Mouse (Mus musculus): Measurements from ENCODE around the gene Lrba. TPM values are rescaled to one million over a fixed set of nuclear protein-coding genes. Genes with fewer than 3 reads are reported as not detected.

Gene Lrba
- total and polyA plus RNA-seq, 2 experiments from 2014 or later: 1.6 to 18.5 TPM

DNA sequence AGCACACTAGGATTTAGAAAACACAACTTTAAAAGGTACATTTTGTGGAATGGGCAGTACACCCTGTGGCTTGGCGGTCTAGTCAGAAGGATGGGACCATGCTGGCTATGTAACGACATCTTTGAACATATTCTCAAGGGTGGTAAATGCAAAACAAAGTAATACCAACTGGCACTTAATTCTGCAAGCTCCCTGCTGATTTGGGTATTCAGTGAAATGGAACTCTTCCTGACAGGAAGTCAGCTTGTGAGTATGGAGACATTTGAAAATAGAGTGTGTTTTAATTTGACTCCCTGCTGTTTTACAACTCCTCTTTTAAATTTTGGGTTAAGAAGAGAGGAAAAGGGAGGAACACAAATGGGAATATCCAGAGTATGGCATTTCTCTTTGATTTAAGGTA lies 158.1 kb downstream of the Lrba start:
- 34% methylated on average over 2 of the region's 2 CpGs for WGBS
- no peak overlapping the region for H3K9ac ChIP-seq
- no peaks in the 10 kb centered on the region for H3K27me3 ChIP-seq (ENCODE audit: insufficient read depth, low read length)

GRCm38 (mm10) chr3:86385047-86385446 lies 160.6 kb downstream of the Lrba start:
- TF ChIP-seq CTCF (IDR thresholded peaks at IDR 0.05; ENCODE audit: low read depth): no peak
- Histone ChIP-seq H3K27ac (ENCODE audit: low read depth, low read length) (no peak overlapping the region), H3K9ac (no peak overlapping the region), H3K36me3 (ENCODE audit: insufficient read depth) (no peaks in the 10 kb centered on the region), H3K27me3 (ENCODE audit: insufficient read depth, low read length) (no peaks in the 10 kb centered on the region), H3K9me3 (ENCODE audit: low read length) (no peaks in the 10 kb centered on the region), H3K4me3 (ENCODE audit: low read depth, low read length) (no peak overlapping the region), H3K4me1 (ENCODE audit: insufficient read depth) (no peaks in the 10 kb centered on the region), H3K4me2 (ENCODE audit: low read depth) (no peak overlapping the region)
- 86% methylated on average over 1 of the region's 1 CpGs for WGBS
- no peak for ATAC-seq
- no peak for DNase-seq

More for the DNA sequence above, 158.1 kb downstream of the Lrba start:
- DNase-seq (no peak), ATAC-seq (no peak)
- Histone ChIP-seq H3K9me3 (ENCODE audit: low read length) (no peaks in the 10 kb centered on the region), H3K4me1 (ENCODE audit: insufficient read depth) (no peaks in the 10 kb centered on the region), H3K4me3 (ENCODE audit: low read depth, low read length) (no peak overlapping the region), H3K36me3 (ENCODE audit: insufficient read depth) (no peaks in the 10 kb centered on the region), H3K4me2 (ENCODE audit: low read depth) (no peak overlapping the region), H3K27ac (ENCODE audit: low read depth, low read length) (no peak overlapping the region)
- no peak for TF ChIP-seq CTCF (IDR thresholded peaks at IDR 0.05; ENCODE audit: low read depth)

GRCm38 (mm10) chr3:86386246-86386645 lies 161.8 kb downstream of the Lrba start:
- Histone ChIP-seq H3K4me3 (ENCODE audit: low read depth, low read length) (no peak overlapping the region), H3K27ac (ENCODE audit: low read depth, low read length) (no peak overlapping the region), H3K4me1 (ENCODE audit: insufficient read depth) (no peaks in the 10 kb centered on the region), H3K36me3 (ENCODE audit: insufficient read depth) (no peaks in the 10 kb centered on the region), H3K27me3 (ENCODE audit: insufficient read depth, low read length) (no peaks in the 10 kb centered on the region), H3K9ac (no peak overlapping the region), H3K9me3 (ENCODE audit: low read length) (no peaks in the 10 kb centered on the region), H3K4me2 (ENCODE audit: low read depth) (no peak overlapping the region)
- no peak for ATAC-seq
- TF ChIP-seq CTCF (IDR thresholded peaks at IDR 0.05; ENCODE audit: low read depth): no peak
- no peak for DNase-seq
- WGBS: 80% methylated on average over 4 of the region's 4 CpGs

DNA sequence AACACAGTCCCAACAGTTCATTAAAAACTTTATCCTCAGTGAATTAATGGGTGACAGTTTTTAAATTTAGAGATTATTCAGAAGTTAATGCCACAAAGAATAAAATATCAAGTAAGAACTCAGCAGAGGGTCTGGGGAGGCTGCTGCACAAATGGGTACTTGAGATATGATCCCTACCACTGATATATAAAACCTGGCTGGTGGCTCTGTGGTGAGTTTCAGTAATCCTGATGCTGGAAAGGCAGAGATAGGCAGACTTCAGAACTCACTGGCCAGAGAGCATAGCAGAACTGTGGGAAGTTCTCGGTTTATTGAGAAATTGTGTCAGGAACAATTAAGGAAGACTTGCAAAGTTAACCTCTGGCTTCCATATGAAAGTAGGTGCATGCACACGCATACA lies 199.3 kb downstream of the Lrba start:
- Histone ChIP-seq H3K4me1 (ENCODE audit: insufficient read depth) (no peaks in the 10 kb centered on the region), H3K9me3 (ENCODE audit: low read length) (no peaks in the 10 kb centered on the region), H3K27ac (ENCODE audit: low read depth, low read length) (no peak overlapping the region), H3K27me3 (ENCODE audit: insufficient read depth, low read length) (no peaks in the 10 kb centered on the region), H3K4me2 (ENCODE audit: low read depth) (no peak overlapping the region), H3K4me3 (ENCODE audit: low read depth, low read length) (no peak overlapping the region), H3K9ac (no peak overlapping the region), H3K36me3 (ENCODE audit: insufficient read depth) (no peaks in the 10 kb centered on the region)
- DNase-seq (no peak), ATAC-seq (no peak)
- TF ChIP-seq CTCF (IDR thresholded peaks at IDR 0.05; ENCODE audit: low read depth): no peak
- WGBS: 99% methylated on average over 2 of the region's 2 CpGs

- no peak overlapping the region for H3K4me2 ChIP-seq (ENCODE audit: low read depth)
- no peak for DNase-seq
- 93% methylated on average over 1 of the region's 1 CpGs for WGBS
Measured at GRCm38 (mm10) chr3:86426733-86427132, 202.3 kb downstream of the Lrba start.

DNA sequence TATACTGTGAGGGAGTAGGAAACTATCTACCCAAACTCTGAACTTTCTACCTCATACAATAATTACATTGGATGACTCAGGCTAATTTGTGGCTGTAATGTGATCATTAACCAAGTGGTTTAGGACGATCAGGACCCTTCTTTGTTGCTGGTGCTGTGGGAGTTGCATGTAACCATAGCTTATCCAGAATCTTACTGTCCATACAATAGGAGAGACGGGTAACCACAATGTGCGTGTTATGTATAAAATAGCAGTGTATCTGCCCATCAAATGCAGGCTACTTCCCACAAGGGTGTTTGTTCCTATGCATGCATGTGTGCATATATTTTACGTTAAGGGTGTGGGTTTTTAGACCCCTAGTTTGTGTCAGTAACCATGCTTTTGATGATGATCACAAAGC lies 219.0 kb downstream of the Lrba start:
- no peaks in the 10 kb centered on the region for H3K36me3 ChIP-seq (ENCODE audit: insufficient read depth)
- no peak overlapping the region for H3K9ac ChIP-seq
- H3K4me2 ChIP-seq (ENCODE audit: low read depth): no peak overlapping the region
- no peaks in the 10 kb centered on the region for H3K9me3 ChIP-seq (ENCODE audit: low read length)
- ATAC-seq (no peak), DNase-seq (no peak)
- no peaks in the 10 kb centered on the region for H3K4me1 ChIP-seq (ENCODE audit: insufficient read depth)
- H3K27me3 ChIP-seq (ENCODE audit: insufficient read depth, low read length): no peaks in the 10 kb centered on the region
- H3K4me3 ChIP-seq (ENCODE audit: low read depth, low read length): no peak overlapping the region
- WGBS: 70% methylated on average over 4 of the region's 4 CpGs
- H3K27ac ChIP-seq (ENCODE audit: low read depth, low read length): no peak overlapping the region
- TF ChIP-seq CTCF (IDR thresholded peaks at IDR 0.05; ENCODE audit: low read depth): no peak

More at GRCm38 (mm10) chr3:86426733-86427132, 202.3 kb downstream of the Lrba start:
- H3K9me3 ChIP-seq (ENCODE audit: low read length): no peaks in the 10 kb centered on the region
- no peak overlapping the region for H3K9ac ChIP-seq
- H3K4me3 ChIP-seq (ENCODE audit: low read depth, low read length): no peak overlapping the region
- no peak for TF ChIP-seq CTCF (IDR thresholded peaks at IDR 0.05; ENCODE audit: low read depth)
- no peaks in the 10 kb centered on the region for H3K27me3 ChIP-seq (ENCODE audit: insufficient read depth, low read length)
- no peaks in the 10 kb centered on the region for H3K36me3 ChIP-seq (ENCODE audit: insufficient read depth)
- H3K4me1 ChIP-seq (ENCODE audit: insufficient read depth): no peaks in the 10 kb centered on the region
- ATAC-seq: no peak
- no peak overlapping the region for H3K27ac ChIP-seq (ENCODE audit: low read depth, low read length)

DNA sequence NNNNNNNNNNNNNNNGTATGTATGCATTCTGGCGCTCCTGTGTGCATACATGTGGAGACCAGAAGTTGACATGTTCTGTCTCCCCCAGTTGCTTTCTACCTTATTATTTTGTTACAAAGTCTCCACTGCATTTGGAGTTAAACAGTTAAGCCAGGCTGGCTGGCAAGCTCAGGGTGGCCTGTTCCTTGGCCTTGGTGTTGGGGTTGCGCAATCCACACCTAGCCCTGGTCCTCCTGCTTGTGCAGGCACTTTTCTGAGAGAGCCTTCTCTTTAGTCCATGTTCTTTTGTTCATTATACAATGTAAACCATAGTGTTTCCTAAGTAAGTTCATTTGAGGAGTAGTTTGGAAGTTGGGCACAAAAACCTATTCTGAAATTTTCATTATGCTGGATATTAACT lies 226.7 kb downstream of the Lrba start:
- no peak overlapping the region for H3K27ac ChIP-seq (ENCODE audit: low read depth, low read length)
- ATAC-seq: no peak
- no peak for TF ChIP-seq CTCF (IDR thresholded peaks at IDR 0.05; ENCODE audit: low read depth)

GRCm38 (mm10) chr3:86461582-86461981 lies 237.1 kb downstream of the Lrba start:
- no peak overlapping the region for H3K27ac ChIP-seq (ENCODE audit: low read depth, low read length)
- no peak overlapping the region for H3K9ac ChIP-seq
- H3K4me3 ChIP-seq (ENCODE audit: low read depth, low read length): no peak overlapping the region
- ATAC-seq (no peak), DNase-seq (no peak)
- WGBS: 79% methylated on average over 3 of the region's 3 CpGs
- TF ChIP-seq CTCF (IDR thresholded peaks at IDR 0.05; ENCODE audit: low read depth): no peak
- no peak overlapping the region for H3K4me2 ChIP-seq (ENCODE audit: low read depth)
- no peaks in the 10 kb centered on the region for H3K4me1 ChIP-seq (ENCODE audit: insufficient read depth)
- H3K27me3 ChIP-seq (ENCODE audit: insufficient read depth, low read length): no peaks in the 10 kb centered on the region
- H3K36me3 ChIP-seq (ENCODE audit: insufficient read depth): no peaks in the 10 kb centered on the region
- no peaks in the 10 kb centered on the region for H3K9me3 ChIP-seq (ENCODE audit: low read length)

More for the DNA sequence above, 226.7 kb downstream of the Lrba start:
- H3K4me3 ChIP-seq (ENCODE audit: low read depth, low read length): no peak overlapping the region
- no peaks in the 10 kb centered on the region for H3K36me3 ChIP-seq (ENCODE audit: insufficient read depth)
- H3K9ac ChIP-seq: no peak overlapping the region
- no peaks in the 10 kb centered on the region for H3K9me3 ChIP-seq (ENCODE audit: low read length)
- 95% methylated on average over 2 of the region's 2 CpGs for WGBS
- H3K4me2 ChIP-seq (ENCODE audit: low read depth): no peak overlapping the region
- no peak for DNase-seq
- no peaks in the 10 kb centered on the region for H3K4me1 ChIP-seq (ENCODE audit: insufficient read depth)
- H3K27me3 ChIP-seq (ENCODE audit: insufficient read depth, low read length): no peaks in the 10 kb centered on the region

Measured in forebrain, postnatal 0 days (tissue).